Mouse (Mus musculus) bone marrow macrophage, adult 2 months (primary cell): ENCODE results near the gene Gadd45a.

Experiments used
- CTCF ChIP-seq: IDR thresholded peaks from 2 replicates; pipeline ENCODE4 v1.5.1; 2012; ENCODE audit warnings: low read depth, mild to moderate bottlenecking, low read length, moderate library complexity
- POLR2A ChIP-seq: IDR thresholded peaks from 2 replicates; pipeline ENCODE4 v1.6.1; 2012; ENCODE audit warnings: mild to moderate bottlenecking, low read depth, low read length, borderline replicate concordance

DNA sequence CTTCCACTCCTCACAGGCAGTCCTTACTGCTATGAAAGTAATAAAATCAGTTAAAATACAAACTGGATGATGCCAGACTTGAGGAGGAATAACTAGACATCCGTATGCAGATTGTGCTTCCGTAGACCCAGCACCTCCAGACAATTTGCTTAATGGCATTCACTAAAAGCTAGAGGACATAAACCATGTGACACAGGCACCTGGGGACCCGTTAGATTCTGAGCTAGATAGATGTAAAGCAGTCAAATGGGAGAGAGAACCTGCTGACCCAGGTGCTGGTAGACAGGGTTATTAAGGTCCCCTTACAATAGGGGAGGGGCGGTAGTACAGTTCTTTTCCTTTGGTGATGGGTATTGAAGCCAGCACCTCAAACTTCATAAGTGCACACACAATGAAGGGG, 13.5 kb downstream of the Gadd45a start:
- no peak for TF ChIP-seq POLR2A
- TF ChIP-seq CTCF: no peak
